Mouse (Mus musculus): ENCODE measurements around the gene Slc2a2. TPM values are rescaled to one million over a fixed set of nuclear protein-coding genes. Genes with fewer than 3 reads are reported as not detected.

Gene Slc2a2
- polyA plus RNA-seq, 1 experiment = 63.9 TPM

- H3K36me3 ChIP-seq (ENCODE audit: control insufficient read depth, insufficient read depth, low read length) = no peaks in the 10 kb centered on the region
- no peak overlapping the region for H3K27ac ChIP-seq (ENCODE audit: insufficient read depth, low read depth, low read length)
- no peaks in the 10 kb centered on the region for H3K27me3 ChIP-seq (ENCODE audit: control insufficient read depth, insufficient read depth, low read length)
- H3K4me1 ChIP-seq (ENCODE audit: control insufficient read depth, insufficient read depth, insufficient read length, low read length) = peaks cover 4% of the 10 kb centered on the region; the same call in 1 of the 2 replicates
- TF ChIP-seq CTCF (IDR thresholded peaks at IDR 0.05; ENCODE audit: extremely low read depth, insufficient read length, insufficient replicate concordance, low read depth, low read length) = no peak
- TF ChIP-seq POLR2A (IDR thresholded peaks at IDR 0.05; ENCODE audit: low read depth, low read length) = no peak
- H3K4me3 ChIP-seq (ENCODE audit: low read depth, low read length) = no peak overlapping the region
- 31% methylated on average over 1 of the region's 1 CpGs for WGBS
These were observed 78.3 kb downstream of the Slc2a2 start for GRCm38 (mm10) chr3:28775958-28776357.

- WGBS = 87% methylated on average over 1 of the region's 1 CpGs
- Histone ChIP-seq H3K27ac (ENCODE audit: insufficient read depth, low read depth, low read length) (no peak overlapping the region), H3K4me3 (ENCODE audit: low read depth, low read length) (no peak overlapping the region), H3K36me3 (ENCODE audit: control insufficient read depth, insufficient read depth, low read length) (no peaks in the 10 kb centered on the region), H3K4me1 (ENCODE audit: control insufficient read depth, insufficient read depth, insufficient read length, low read length) (peaks cover 6% of the 10 kb centered on the region), H3K27me3 (ENCODE audit: control insufficient read depth, insufficient read depth, low read length) (no peaks in the 10 kb centered on the region)
- no peak for TF ChIP-seq POLR2A (IDR thresholded peaks at IDR 0.05; ENCODE audit: low read depth, low read length)
- TF ChIP-seq CTCF (IDR thresholded peaks at IDR 0.05; ENCODE audit: extremely low read depth, insufficient read length, insufficient replicate concordance, low read depth, low read length) = no peak
These were observed 78.8 kb downstream of the Slc2a2 start for GRCm38 (mm10) chr3:28776491-28776890.

GRCm38 (mm10) chr3:28780511-28780910 lies 82.8 kb downstream of the Slc2a2 start:
- peak overlapping the region; percentile 67; the same call in 1 of the 2 replicates for H3K4me3 ChIP-seq (ENCODE audit: low read depth, low read length)

More at GRCm38 (mm10) chr3:28780511-28780910, 82.8 kb downstream of the Slc2a2 start:
- Histone ChIP-seq H3K4me1 (ENCODE audit: control insufficient read depth, insufficient read depth, insufficient read length, low read length) (peaks cover 7% of the 10 kb centered on the region), H3K27ac (ENCODE audit: insufficient read depth, low read depth, low read length) (no peak overlapping the region), H3K27me3 (ENCODE audit: control insufficient read depth, insufficient read depth, low read length) (no peaks in the 10 kb centered on the region), H3K36me3 (ENCODE audit: control insufficient read depth, insufficient read depth, low read length) (no peaks in the 10 kb centered on the region)
- TF ChIP-seq CTCF (IDR thresholded peaks at IDR 0.05; ENCODE audit: extremely low read depth, insufficient read length, insufficient replicate concordance, low read depth, low read length) = 0 out of 2 replicates have a peak, but pooled peaks have one; percentile 4
- no peak for TF ChIP-seq POLR2A (IDR thresholded peaks at IDR 0.05; ENCODE audit: low read depth, low read length)
- 57% methylated on average over 9 of the region's 9 CpGs for WGBS

Other genes starting within 250 kb of the Slc2a2 start
- gene Eif5a2, start 83.4 kb downstream of the Slc2a2 start, polyA plus RNA-seq (2012; rRNA removed) = 0.05 and 0.08 TPM in 2 replicates
- gene Rpl22l1, start 107.5 kb downstream of the Slc2a2 start, polyA plus RNA-seq (2012; rRNA removed) = 0.66 and 0.76 TPM in 2 replicates
- not detected in 2 replicates for gene Gm1527, start 194.7 kb downstream of the Slc2a2 start, polyA plus RNA-seq (2012; rRNA removed)

All from small intestine, adult 2 months (tissue).